Mouse (Mus musculus): ENCODE measurements around the gene Pik3r1. TPM values are rescaled to one million over a fixed set of nuclear protein-coding genes. Genes with fewer than 3 reads are reported as not detected.
A peak's percentile ranks its signal among the peaks of the same experiment; 100 is the strongest.

Gene Pik3r1
- 34.1 and 36.9 TPM in 2 replicates for polyA plus RNA-seq (2015; fragmentation: Nextera tagmentation; extraction: Ambion mirVana)

GRCm38 (mm10) chr13:101767809-101768629 is at the start of gene Pik3r1:
Gene Pik3r1 (minus strand): TSS chr13:101768217.
- ATAC-seq: peak; percentile 97
- H3K4me2 ChIP-seq (replicated peaks): peak within 1 kb of the TSS; percentile 78
- H3K9ac ChIP-seq (replicated peaks): peak within 1 kb of the TSS; percentile 87
- H3K9me3 ChIP-seq: no peaks in the 10 kb centered on the region
- peaks cover 2% of the 10 kb centered on the region; the same call in 1 of the 2 replicates for H3K27me3 ChIP-seq
- no peaks in the 10 kb centered on the region for H3K36me3 ChIP-seq
- peak within 1 kb of the TSS; percentile 97 for H3K27ac ChIP-seq
- H3K4me1 ChIP-seq (replicated peaks): peaks cover 35% of the 10 kb centered on the region
- peak within 1 kb of the TSS; percentile 95 for H3K4me3 ChIP-seq (replicated peaks)
- 1% methylated on average over 75 of the region's 76 CpGs for WGBS

DNA sequence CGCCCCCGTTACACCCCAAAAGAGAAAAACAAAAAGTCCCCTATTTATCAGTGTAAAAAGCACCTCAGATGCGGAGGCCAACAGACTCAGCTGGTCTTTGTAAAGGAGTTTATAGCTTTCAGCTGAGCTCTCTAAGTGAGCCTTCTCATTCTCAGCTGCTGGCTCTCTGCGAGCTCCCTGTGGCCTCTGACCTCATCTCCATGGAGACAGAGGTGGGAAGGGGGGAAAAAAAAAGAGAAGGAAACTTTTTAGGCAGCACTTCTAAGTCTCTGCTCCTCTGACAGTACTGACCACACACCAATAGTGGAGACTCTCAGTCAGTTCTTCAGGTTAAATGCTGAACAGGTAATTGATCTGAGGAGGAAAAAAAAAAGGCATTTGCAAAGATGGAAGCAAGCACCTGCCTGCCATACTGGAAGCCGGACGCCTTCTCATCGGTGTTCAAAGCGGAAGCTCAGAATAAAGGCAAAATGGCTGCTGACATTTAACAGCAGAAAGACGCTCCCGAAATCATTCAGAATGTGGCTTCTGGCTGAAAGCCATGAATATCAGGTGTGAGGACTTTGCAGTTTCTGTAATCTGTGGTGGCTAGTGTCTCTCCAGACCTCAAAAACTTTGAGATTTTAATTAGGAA is 45.4 kb upstream of the Pik3r1 start:
- WGBS: 3% methylated on average over 10 of the region's 10 CpGs
- Histone ChIP-seq H3K4me1 (replicated peaks) (peaks cover 17% of the 10 kb centered on the region), H3K9me3 (no peaks in the 10 kb centered on the region), H3K36me3 (no peaks in the 10 kb centered on the region), H3K27ac (no peak overlapping the region), H3K27me3 (no peaks in the 10 kb centered on the region; the same call in none of the 2 replicates), H3K4me2 (replicated peaks) (peak overlapping the region; percentile 26), H3K4me3 (replicated peaks) (no peak overlapping the region), H3K9ac (replicated peaks) (no peak overlapping the region)
- ATAC-seq: peak; percentile 76

GRCm38 (mm10) chr13:101812341-101812740 is 44.3 kb upstream of the Pik3r1 start:
- H3K36me3 ChIP-seq: no peaks in the 10 kb centered on the region
- H3K9me3 ChIP-seq: no peaks in the 10 kb centered on the region
- H3K4me1 ChIP-seq (replicated peaks): peaks cover 17% of the 10 kb centered on the region
- 59% methylated on average over 5 of the region's 5 CpGs for WGBS
- no peaks in the 10 kb centered on the region; the same call in none of the 2 replicates for H3K27me3 ChIP-seq
- no peak overlapping the region for H3K9ac ChIP-seq (replicated peaks)
- no peak overlapping the region for H3K4me3 ChIP-seq (replicated peaks)
- no peak for ATAC-seq
- no peak overlapping the region for H3K4me2 ChIP-seq (replicated peaks)
- no peak overlapping the region for H3K27ac ChIP-seq

DNA sequence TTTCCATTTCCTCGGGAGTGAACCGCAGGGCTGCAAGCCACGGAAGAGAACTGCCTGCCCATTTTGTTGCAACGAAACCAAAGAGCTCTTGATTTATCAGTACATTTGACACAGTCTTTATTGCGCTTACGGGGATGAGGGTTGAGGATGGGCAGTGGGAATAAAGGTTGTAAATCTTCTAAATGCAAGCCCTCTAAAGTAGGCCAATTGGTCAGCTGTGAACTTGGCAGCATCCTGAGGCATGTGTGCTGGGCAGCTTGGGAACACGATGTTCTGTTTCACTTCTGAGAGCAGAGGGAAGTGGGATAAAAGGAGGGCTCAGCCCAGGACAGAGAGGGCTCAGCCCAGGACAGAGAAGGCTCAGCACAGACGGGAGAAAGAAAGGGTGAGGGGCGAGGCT is 43.9 kb upstream of the Pik3r1 start:
- ATAC-seq: no peak; the same call in 1 of the 2 replicates
- Histone ChIP-seq H3K4me1 (replicated peaks) (peaks cover 17% of the 10 kb centered on the region), H3K9ac (replicated peaks) (no peak overlapping the region), H3K27ac (no peak overlapping the region), H3K27me3 (no peaks in the 10 kb centered on the region; the same call in none of the 2 replicates), H3K36me3 (no peaks in the 10 kb centered on the region), H3K4me2 (replicated peaks) (no peak overlapping the region), H3K4me3 (replicated peaks) (no peak overlapping the region), H3K9me3 (0 out of 2 replicates have a peak, but pooled peaks cover 2% of the 10 kb centered on the region)
- 41% methylated on average over 9 of the region's 9 CpGs for WGBS

DNA sequence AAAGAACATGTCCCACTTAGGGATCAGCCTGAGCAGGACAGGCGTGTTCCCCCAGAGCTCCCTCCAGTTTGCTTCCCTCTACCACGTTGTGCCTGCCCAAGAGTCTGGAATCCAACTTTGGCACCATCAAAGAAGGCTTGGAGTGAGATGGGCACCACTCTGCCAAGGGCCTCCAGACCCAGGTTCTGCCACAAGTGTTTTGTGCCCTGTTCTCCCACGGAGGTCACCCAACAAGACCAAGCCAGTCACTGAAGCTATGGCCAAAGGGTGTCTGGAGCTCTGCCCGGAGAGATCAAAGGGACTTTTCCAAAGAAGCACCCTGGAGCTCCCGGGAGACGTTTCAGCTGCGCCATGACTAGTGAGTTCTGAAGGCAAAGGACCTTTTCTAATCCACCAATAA is 42.6 kb upstream of the Pik3r1 start:
- H3K4me2 ChIP-seq (replicated peaks): no peak overlapping the region
- no peak overlapping the region for H3K27ac ChIP-seq
- peaks cover 17% of the 10 kb centered on the region for H3K4me1 ChIP-seq (replicated peaks)
- H3K4me3 ChIP-seq (replicated peaks): no peak overlapping the region
- H3K9me3 ChIP-seq: 0 out of 2 replicates have a peak, but pooled peaks cover 4% of the 10 kb centered on the region
- H3K27me3 ChIP-seq: no peaks in the 10 kb centered on the region; the same call in none of the 2 replicates
- no peak for ATAC-seq
- 83% methylated on average over 7 of the region's 7 CpGs for WGBS
- no peak overlapping the region for H3K9ac ChIP-seq (replicated peaks)
- no peaks in the 10 kb centered on the region for H3K36me3 ChIP-seq

DNA sequence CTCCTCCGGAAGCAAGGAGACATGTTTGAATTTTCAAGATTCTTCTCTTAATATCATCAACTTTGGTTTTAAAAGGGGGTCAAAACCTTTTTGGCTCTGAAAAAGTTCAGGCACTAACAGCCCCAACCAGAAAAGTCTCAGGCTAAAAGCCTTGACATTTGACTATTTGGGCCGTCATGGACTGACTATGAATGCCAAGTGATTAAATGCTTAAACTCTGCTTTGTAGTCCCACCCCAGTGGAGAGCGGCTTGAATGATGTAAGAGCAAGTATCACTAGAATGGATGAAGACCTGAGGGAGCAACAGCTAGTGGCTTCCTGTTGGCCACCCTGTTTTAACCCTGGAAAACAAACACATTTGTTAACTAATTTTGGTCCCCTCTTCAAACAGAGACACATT is 41.8 kb upstream of the Pik3r1 start:
- H3K9me3 ChIP-seq: 0 out of 2 replicates have a peak, but pooled peaks cover 4% of the 10 kb centered on the region
- no peak overlapping the region for H3K27ac ChIP-seq
- no peaks in the 10 kb centered on the region; the same call in none of the 2 replicates for H3K27me3 ChIP-seq
- H3K36me3 ChIP-seq: no peaks in the 10 kb centered on the region
- H3K9ac ChIP-seq (replicated peaks): no peak overlapping the region
- H3K4me1 ChIP-seq (replicated peaks): peaks cover 17% of the 10 kb centered on the region
- no peak overlapping the region for H3K4me3 ChIP-seq (replicated peaks)
- WGBS: 78% methylated on average over 3 of the region's 3 CpGs
- no peak overlapping the region for H3K4me2 ChIP-seq (replicated peaks)
- no peak for ATAC-seq

DNA sequence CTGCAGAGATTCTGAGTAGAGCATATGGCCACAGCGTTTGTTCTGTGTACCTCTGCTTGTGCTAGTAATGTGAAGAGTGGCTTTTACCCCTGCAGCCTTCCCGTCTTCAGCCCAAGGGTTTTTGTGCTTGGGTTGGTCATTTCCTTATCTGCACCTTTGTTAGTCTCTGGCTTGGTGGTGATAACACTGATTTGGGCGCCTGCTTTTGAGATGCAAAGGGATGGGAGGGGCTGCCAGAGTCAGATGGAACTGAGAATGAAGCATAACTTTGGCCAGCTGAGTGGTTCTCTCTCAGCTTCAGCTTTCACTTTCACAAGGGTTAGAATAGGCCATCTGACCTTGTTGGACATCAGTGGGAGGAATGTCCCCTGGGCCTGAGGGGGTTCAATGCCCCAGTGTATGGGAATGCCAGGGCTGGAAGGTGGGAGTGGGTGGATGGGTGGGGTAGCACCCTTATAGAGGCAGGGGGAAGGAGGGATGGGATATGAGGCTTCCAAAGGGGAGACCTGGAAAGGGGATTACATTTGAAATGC is 37.6 kb upstream of the Pik3r1 start:
- no peak overlapping the region for H3K4me2 ChIP-seq (replicated peaks)
- H3K4me1 ChIP-seq (replicated peaks): peaks cover 5% of the 10 kb centered on the region
- ATAC-seq: no peak
- 0 out of 2 replicates have a peak, but pooled peaks cover 4% of the 10 kb centered on the region for H3K9me3 ChIP-seq
- no peak overlapping the region for H3K9ac ChIP-seq (replicated peaks)
- 80% methylated on average over 3 of the region's 3 CpGs for WGBS
- H3K36me3 ChIP-seq: no peaks in the 10 kb centered on the region
- no peak overlapping the region for H3K4me3 ChIP-seq (replicated peaks)
- peaks cover 4% of the 10 kb centered on the region for H3K27me3 ChIP-seq
- H3K27ac ChIP-seq: no peak overlapping the region

- peaks cover 14% of the 10 kb centered on the region for H3K4me1 ChIP-seq (replicated peaks)
- ATAC-seq: peak; percentile 96
- WGBS: 1% methylated on average over 38 of the region's 41 CpGs
- H3K9ac ChIP-seq (replicated peaks): peak overlapping the region; percentile 63
- H3K4me3 ChIP-seq (replicated peaks): peak overlapping the region; percentile 41
- no peaks in the 10 kb centered on the region for H3K9me3 ChIP-seq
- H3K27me3 ChIP-seq: 0 out of 2 replicates have a peak, but pooled peaks cover 8% of the 10 kb centered on the region
- H3K4me2 ChIP-seq (replicated peaks): peak overlapping the region; percentile 57
- peak overlapping the region; percentile 86 for H3K27ac ChIP-seq
- no peaks in the 10 kb centered on the region for H3K36me3 ChIP-seq
These were observed 33.6 kb upstream of the Pik3r1 start for GRCm38 (mm10) chr13:101801372-101802186.

GRCm38 (mm10) chr13:101800833-101801371 is 32.9 kb upstream of the Pik3r1 start:
- Histone ChIP-seq H3K4me2 (replicated peaks) (peak overlapping the region; percentile 57), H3K27me3 (0 out of 2 replicates have a peak, but pooled peaks cover 8% of the 10 kb centered on the region), H3K36me3 (no peaks in the 10 kb centered on the region), H3K4me1 (replicated peaks) (peaks cover 14% of the 10 kb centered on the region), H3K9ac (replicated peaks) (peak overlapping the region; percentile 63), H3K27ac (peak overlapping the region; percentile 86), H3K9me3 (no peaks in the 10 kb centered on the region), H3K4me3 (replicated peaks) (peak overlapping the region; percentile 41)
- WGBS: 19% methylated on average over 10 of the region's 10 CpGs
- ATAC-seq: peak; percentile 32; the same call in 1 of the 2 replicates

DNA sequence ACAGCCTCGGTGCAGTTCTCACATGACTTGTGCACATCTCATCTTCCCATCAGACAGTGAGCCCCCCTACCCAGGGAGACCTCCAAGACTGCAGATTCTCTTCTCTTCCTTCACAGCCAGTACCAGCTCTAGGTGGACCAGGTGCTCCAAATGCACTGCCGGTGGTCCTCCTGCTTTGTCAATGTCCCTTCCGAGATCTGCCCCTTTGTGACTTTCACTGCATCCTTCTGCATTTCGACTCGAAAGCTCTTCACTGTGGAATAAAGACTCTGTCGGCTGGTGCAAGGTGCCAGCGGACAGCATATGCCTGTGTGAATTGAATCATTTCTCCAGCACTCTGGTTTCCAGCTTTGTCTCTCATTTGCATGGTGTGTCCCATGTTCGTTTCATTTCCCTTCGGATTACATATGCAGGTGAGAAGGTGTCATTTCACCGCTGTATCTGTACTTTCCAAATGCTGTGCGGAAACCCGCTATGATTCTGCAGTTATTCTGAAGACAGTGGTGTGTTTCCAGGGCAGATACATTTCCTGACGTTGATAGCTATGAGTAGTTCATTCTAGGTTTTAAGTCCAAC is 32.1 kb upstream of the Pik3r1 start:
- Histone ChIP-seq H3K4me3 (replicated peaks) (no peak overlapping the region), H3K9me3 (no peaks in the 10 kb centered on the region), H3K4me1 (replicated peaks) (peaks cover 14% of the 10 kb centered on the region), H3K27ac (no peak overlapping the region), H3K9ac (replicated peaks) (no peak overlapping the region), H3K27me3 (0 out of 2 replicates have a peak, but pooled peaks cover 8% of the 10 kb centered on the region), H3K36me3 (no peaks in the 10 kb centered on the region), H3K4me2 (replicated peaks) (no peak overlapping the region)
- WGBS: 73% methylated on average over 13 of the region's 13 CpGs
- no peak for ATAC-seq

DNA sequence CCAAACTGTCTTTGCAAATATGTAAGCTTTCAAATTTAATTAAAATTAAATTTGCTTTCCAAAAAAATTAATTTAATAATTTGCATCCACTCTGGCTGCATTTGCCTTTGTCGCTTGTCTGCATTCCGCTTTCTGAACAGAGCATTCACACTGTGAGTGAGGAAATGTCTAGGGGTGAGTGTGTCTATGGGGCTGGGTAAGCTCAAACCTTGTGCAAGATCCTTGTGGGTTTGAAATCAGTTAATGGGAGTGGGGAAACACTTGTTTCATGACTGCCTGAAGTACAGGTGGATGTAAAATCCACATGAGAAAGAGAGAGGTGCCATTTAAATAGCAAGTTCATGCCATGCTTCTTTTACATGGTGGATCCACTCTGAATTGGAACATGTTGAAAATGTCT is 31.3 kb upstream of the Pik3r1 start:
- Histone ChIP-seq H3K9ac (replicated peaks) (no peak overlapping the region), H3K36me3 (no peaks in the 10 kb centered on the region), H3K27ac (no peak overlapping the region), H3K9me3 (no peaks in the 10 kb centered on the region), H3K4me3 (replicated peaks) (no peak overlapping the region), H3K27me3 (0 out of 2 replicates have a peak, but pooled peaks cover 8% of the 10 kb centered on the region), H3K4me2 (replicated peaks) (no peak overlapping the region), H3K4me1 (replicated peaks) (peaks cover 14% of the 10 kb centered on the region)
- 96% methylated on average over 2 of the region's 2 CpGs for whole genome bisulfite sequencing
- no peak for ATAC-seq
